Mouse (Mus musculus) forebrain, embryonic 15.5 days (tissue): ENCODE measurements around the gene Phc2. TPM values are rescaled to one million over a fixed set of nuclear protein-coding genes. Genes with fewer than 3 reads are reported as not detected.
A peak's percentile ranks its signal among the peaks of the same experiment; 100 is the strongest.

ENCODE experiments used
- ATAC-seq: fragments of 200-750 bp; cut with Nextera tagmentation; replicated peaks from 2 replicates; pipeline ENCODE4 v1.8.0; 2017; ENCODE audit warnings: mild to moderate bottlenecking, moderate TSS enrichment, moderate library complexity
- H3K27ac ChIP-seq: fragments of 300-500 bp; sonication (generic); replicated peaks from 2 replicates; pipeline ENCODE4 v1.5.1; 2015; ENCODE audit warnings: mild to moderate bottlenecking, inconsistent platforms
- H3K27me3 ChIP-seq: fragments of 300-500 bp; sonication (generic); 2 replicates; pipeline ENCODE4 v1.6.1; 2015; ENCODE audit warnings: inconsistent platforms
- H3K36me3 ChIP-seq: fragments of 300-500 bp; sonication (generic); 2 replicates; pipeline ENCODE4 v1.6.1; 2015; ENCODE audit warnings: mild to moderate bottlenecking, inconsistent platforms
- H3K4me1 ChIP-seq: fragments of 300-500 bp; sonication (generic); 2 replicates; pipeline ENCODE4 v1.6.1; 2015; ENCODE audit warnings: inconsistent platforms
- H3K4me2 ChIP-seq: fragments of 300-500 bp; sonication (generic); replicated peaks from 2 replicates; pipeline ENCODE4 v1.6.1; 2015; ENCODE audit warnings: mild to moderate bottlenecking, inconsistent platforms
- H3K4me3 ChIP-seq: fragments of 300-500 bp; sonication (generic); 2 replicates; pipeline ENCODE4 v1.5.1; 2015; ENCODE audit warnings: mild to moderate bottlenecking, inconsistent platforms
- H3K9ac ChIP-seq: fragments of 300-500 bp; sonication (generic); replicated peaks from 2 replicates; pipeline ENCODE4 v1.6.1; 2015; ENCODE audit warnings: mild to moderate bottlenecking, inconsistent platforms
- H3K9me3 ChIP-seq: fragments of 300-500 bp; sonication (generic); 2 replicates; pipeline ENCODE4 v1.6.1; 2016; ENCODE audit warnings: inconsistent platforms
- WGBS: fragments of 180-500 bp; shearing (Covaris S2); methylation state at CpG from one replicate; pipeline ENCODE4 v1.1.7; 2015; ENCODE audit warnings: mixed read lengths; 5-methylcytosine and 5-hydroxymethylcytosine counted together
- polyA plus RNA-seq: library from polyadenylated mRNA; unstranded; fragments of >200 nt; fragmentation: Nextera tagmentation; extraction: Ambion mirVana; gene quantifications from 2 replicates; pipeline ENCODE4 v1.2.1, GENCODE M21; 2015

Phc2 gene
- polyA plus RNA-seq, 1 experiment from 2014 or later, result 88.3 TPM

DNA sequence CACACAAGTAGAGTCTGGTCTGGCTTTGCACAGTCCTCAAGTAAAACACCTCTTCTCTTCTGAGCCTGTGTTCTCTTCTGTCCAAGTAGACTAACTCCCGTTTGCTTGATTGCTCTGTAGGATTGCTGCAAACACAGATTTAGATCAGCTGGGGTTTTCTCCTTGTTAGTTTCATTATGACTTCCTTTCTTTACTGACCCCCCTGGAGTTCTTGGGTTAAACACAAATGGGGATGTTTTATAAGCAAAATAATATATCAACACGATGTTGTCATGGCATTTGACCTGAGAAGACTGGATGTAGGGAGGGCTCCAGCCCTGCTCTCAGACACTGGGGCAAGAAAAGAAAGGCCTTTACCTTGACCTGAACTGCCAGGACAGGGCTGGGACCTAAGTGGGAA is 35.5 kb upstream of the Phc2 start:
- no peaks in the 10 kb centered on the region for H3K9me3 ChIP-seq
- H3K27me3 ChIP-seq, result no peaks in the 10 kb centered on the region
- H3K27ac ChIP-seq, result no peak overlapping the region
- H3K36me3 ChIP-seq, result no peaks in the 10 kb centered on the region
- no peak overlapping the region for H3K4me2 ChIP-seq
- no peak overlapping the region for H3K9ac ChIP-seq
- no peak overlapping the region for H3K4me3 ChIP-seq
- 51% methylated on average over 2 of the region's 2 CpGs for WGBS
- ATAC-seq, result no peak
- no peaks in the 10 kb centered on the region for H3K4me1 ChIP-seq

DNA sequence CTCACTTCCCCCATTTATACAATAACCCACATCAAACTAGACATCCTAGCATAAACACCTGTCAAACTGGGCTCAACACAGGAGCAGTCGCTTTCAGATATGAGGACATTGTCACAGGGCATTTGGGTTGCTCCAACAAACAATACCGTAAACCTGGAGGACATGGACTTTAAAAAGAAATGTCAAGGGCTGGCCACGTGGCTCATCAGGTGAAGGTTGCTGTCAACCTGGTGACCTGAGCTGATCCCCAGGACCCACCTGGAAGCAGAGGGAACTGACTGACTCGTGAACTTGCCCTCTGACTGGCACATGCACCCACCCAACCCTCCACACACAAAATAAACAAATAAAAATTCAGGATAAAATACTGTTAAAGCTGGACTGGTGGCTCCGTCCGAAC is 33.9 kb upstream of the Phc2 start:
- H3K27ac ChIP-seq, result no peak overlapping the region
- H3K27me3 ChIP-seq, result no peaks in the 10 kb centered on the region
- no peak overlapping the region for H3K4me2 ChIP-seq
- no peak for ATAC-seq
- H3K4me3 ChIP-seq, result no peak overlapping the region
- 84% methylated on average over 6 of the region's 6 CpGs for WGBS
- H3K36me3 ChIP-seq, result no peaks in the 10 kb centered on the region
- no peak overlapping the region for H3K9ac ChIP-seq
- H3K9me3 ChIP-seq, result no peaks in the 10 kb centered on the region
- H3K4me1 ChIP-seq, result no peaks in the 10 kb centered on the region

DNA sequence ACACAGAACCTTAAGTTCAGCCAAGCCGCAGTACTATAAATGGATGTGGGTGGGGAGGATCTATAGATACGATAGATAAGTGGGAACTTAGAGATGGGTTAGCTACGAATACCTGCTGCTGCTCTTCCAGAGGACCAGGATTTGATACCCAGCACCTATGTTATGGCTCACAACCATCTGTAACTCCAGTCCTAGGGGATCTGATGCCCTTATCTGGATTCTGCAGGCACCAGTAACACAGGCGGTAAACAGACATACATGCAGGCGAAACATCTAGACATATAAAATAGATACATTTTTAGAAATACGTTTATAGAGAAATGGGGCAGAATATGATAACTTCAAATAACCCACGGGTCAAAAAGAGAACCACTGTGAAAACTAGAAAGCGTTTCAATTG is 33.4 kb upstream of the Phc2 start:
- Histone ChIP-seq H3K9me3 (no peaks in the 10 kb centered on the region), H3K27me3 (no peaks in the 10 kb centered on the region), H3K4me2 (no peak overlapping the region), H3K9ac (no peak overlapping the region), H3K36me3 (no peaks in the 10 kb centered on the region), H3K4me1 (no peaks in the 10 kb centered on the region), H3K27ac (no peak overlapping the region), H3K4me3 (no peak overlapping the region)
- WGBS, result 92% methylated on average over 8 of the region's 8 CpGs
- no peak for ATAC-seq

DNA sequence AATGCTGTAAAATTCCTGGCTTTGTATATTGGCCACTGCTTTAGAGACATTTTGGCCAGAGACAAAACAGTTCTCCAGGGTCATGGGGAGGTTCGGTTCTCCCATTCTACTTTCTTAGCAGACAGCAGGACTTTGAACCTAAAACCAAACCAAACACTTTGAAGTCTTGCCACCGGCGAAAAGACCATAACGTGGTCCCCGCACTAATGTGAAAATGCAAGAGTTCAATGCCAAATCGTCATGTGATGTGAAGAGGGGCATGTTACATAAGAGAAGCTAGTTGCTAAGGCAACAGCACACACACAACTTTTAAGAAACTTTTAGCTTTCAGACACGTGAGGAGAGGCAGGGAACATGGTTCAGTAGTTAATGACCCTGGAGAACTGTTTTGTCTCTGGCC is 19.1 kb upstream of the Phc2 start:
- Histone ChIP-seq H3K27me3 (no peaks in the 10 kb centered on the region), H3K36me3 (no peaks in the 10 kb centered on the region), H3K9ac (no peak overlapping the region), H3K4me1 (0 out of 2 replicates have a peak, but pooled peaks cover 4% of the 10 kb centered on the region), H3K4me3 (no peak overlapping the region), H3K4me2 (no peak overlapping the region), H3K27ac (no peak overlapping the region), H3K9me3 (no peaks in the 10 kb centered on the region)
- ATAC-seq, result no peak
- 74% methylated on average over 7 of the region's 7 CpGs for WGBS

DNA sequence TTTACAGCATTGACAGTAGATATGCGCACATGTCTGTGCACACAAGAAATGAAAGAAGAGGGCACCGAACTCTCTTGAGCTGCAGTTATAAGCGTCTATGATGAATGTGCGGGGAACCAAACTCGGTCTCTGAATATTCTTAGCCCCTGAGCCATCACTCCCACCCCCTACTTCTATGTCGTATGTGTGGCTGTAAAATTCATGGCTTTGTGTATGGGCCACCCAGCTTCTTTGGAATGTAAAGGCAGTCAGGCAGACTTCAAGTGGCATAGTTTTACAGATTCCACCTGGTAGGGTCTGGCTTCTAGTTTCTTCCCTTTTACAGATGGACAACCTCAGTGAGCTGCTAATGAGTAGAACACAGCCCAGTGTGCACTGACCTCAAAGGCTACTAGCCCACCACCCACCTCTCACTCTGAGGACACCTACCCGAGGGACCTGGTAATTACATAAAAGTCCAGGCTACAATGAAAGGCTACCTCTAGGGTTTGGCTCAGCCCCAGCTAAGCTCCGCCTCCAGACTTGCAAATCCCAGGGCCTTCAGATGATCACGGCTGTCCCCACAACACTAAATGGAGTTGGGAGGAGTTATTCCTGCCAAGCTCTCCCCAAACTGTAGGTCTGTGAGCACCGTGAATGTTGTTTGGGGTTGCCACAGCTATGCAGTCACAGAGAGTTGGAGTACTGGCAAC is 18.5 kb upstream of the Phc2 start:
- H3K4me1 ChIP-seq, result 0 out of 2 replicates have a peak, but pooled peaks cover 4% of the 10 kb centered on the region
- H3K4me3 ChIP-seq, result no peak overlapping the region
- H3K4me2 ChIP-seq, result no peak overlapping the region
- ATAC-seq, result no peak
- H3K9me3 ChIP-seq, result no peaks in the 10 kb centered on the region
- no peak overlapping the region for H3K9ac ChIP-seq
- H3K36me3 ChIP-seq, result no peaks in the 10 kb centered on the region
- no peaks in the 10 kb centered on the region for H3K27me3 ChIP-seq
- no peak overlapping the region for H3K27ac ChIP-seq
- WGBS, result 54% methylated on average over 10 of the region's 10 CpGs

DNA sequence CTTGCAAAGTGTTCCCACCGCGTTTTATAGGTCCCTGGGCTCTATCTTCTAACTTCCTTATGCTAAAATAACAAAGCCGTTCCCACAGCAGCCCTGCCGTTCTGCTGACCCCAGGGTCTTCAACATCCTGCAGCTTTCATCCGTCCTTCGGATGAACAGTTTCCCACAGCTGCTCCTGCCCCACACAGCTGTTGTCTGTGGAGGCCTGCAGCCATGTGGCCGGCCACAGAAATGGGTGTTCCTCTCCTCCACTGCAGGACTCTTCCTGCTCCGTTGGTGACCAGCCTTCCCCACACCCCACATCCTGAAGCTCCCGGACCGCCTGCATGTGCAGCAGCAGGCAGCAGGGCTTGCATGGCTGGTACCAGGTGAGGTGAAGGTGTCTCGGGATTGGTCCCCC is 17.3 kb upstream of the Phc2 start:
- Histone ChIP-seq H3K4me3 (no peak overlapping the region), H3K4me2 (no peak overlapping the region), H3K36me3 (no peaks in the 10 kb centered on the region), H3K27me3 (no peaks in the 10 kb centered on the region), H3K9ac (no peak overlapping the region), H3K9me3 (no peaks in the 10 kb centered on the region), H3K27ac (no peak overlapping the region), H3K4me1 (0 out of 2 replicates have a peak, but pooled peaks cover 4% of the 10 kb centered on the region)
- ATAC-seq, result no peak
- 67% methylated on average over 11 of the region's 11 CpGs for WGBS

DNA sequence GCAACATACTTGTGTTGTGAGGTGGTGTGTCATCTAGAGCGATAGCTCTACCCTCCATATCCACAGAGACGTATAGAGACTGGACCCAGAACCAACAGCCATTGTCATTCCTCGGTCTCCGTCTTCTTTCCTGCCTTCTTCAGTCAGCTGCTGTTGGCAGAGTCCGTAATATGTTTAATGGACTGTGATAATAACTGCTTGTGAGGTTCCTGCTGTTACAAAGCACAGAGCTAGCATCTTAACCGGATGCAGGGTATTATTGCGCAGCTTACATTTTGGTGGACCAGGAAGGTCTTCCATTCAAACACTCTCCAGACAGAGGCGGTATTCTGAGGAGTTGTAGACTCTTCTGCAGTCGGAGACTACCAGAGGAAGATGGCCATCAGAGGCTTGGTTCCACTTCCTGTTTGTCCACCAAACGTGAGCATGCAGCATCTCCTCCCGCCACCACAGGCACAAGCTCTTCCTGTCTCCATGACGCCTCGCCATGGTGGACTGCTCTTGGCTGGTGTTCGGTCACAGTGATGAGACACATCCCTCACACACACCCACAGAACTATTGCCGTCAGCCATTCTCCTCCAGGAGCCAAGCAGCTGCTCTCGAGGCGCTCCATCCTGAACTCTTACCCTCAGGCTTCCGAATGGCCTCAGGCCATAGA is 16.1 kb upstream of the Phc2 start:
- no peak overlapping the region for H3K9ac ChIP-seq
- H3K4me1 ChIP-seq, result 0 out of 2 replicates have a peak, but pooled peaks cover 4% of the 10 kb centered on the region
- no peaks in the 10 kb centered on the region for H3K36me3 ChIP-seq
- no peaks in the 10 kb centered on the region for H3K27me3 ChIP-seq
- 83% methylated on average over 18 of the region's 18 CpGs for WGBS
- no peaks in the 10 kb centered on the region for H3K9me3 ChIP-seq
- ATAC-seq, result 0 out of 2 replicates have a peak, but pooled peaks have one; percentile 29
- H3K4me3 ChIP-seq, result no peak overlapping the region
- H3K27ac ChIP-seq, result peak overlapping the region; percentile 14; the same call in 1 of the 2 replicates
- H3K4me2 ChIP-seq, result no peak overlapping the region

DNA sequence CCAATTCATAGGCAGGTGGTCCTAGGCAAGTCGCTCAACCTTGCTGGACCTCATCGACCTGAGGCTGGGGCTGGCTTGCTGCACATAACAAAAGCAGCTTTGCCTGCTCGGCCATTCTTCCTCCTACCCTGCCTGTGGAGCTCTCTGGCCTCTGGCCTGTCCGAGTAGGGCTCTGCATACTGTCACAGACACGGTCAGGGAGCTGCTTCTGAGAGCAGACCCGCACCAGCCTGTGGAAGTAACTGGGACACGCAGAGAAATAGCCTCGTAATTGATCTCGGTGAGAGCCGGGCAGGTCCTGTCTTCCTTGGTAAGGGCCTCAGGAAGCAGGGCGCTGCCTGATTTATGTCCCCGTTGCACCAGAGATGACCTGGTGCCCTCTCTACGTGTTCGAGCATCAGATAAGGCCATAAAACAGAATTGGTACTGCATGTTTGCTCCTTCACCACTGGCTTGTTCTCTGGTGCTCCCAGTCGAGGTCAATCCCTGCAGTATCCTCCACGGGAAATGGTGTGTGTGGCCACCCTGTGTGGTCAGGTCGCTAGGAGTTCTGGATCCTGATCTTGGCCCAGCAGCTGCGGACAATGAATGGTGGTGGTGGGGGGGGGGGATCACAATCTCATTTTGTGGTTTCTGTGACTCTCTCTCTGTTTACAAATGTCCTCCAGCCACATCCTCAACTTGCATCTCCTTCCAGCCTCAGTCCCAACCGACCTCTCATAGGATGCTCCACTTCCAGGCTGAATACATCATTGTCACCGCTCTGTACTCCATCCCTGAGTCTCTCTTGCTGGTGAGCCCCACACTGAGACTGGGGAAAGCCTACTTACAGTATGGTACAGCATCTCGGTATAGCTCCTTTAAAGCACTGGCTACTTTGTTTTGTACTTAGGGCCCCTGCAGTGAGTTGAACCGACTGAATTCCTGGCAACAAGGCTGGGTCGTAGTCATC is 12.5 kb upstream of the Phc2 start:
- Histone ChIP-seq H3K36me3 (no peaks in the 10 kb centered on the region), H3K4me1 (no peaks in the 10 kb centered on the region), H3K9ac (no peak overlapping the region), H3K9me3 (no peaks in the 10 kb centered on the region), H3K4me3 (no peak overlapping the region), H3K27me3 (no peaks in the 10 kb centered on the region), H3K4me2 (no peak overlapping the region), H3K27ac (no peak overlapping the region)
- WGBS, result 70% methylated on average over 23 of the region's 23 CpGs
- ATAC-seq, result no peak

DNA sequence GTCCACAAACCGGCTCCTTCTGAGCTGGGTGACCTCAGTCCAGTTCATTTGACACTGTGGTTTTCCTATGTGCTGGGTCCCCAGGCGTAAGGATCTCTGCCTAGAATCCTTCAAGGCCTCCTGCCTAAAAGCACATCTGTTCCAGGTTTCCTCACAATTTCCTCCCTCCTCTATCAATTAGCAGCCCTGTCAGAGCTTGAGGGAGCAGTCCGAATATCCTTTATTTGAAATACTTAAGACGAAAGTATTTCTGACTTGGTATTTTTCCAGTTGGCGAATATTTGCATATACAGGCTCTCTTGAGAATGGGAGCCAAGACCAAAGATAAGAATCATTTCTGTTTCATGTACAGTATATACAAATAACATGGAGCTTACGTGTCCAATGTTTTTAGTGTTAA is 8.6 kb upstream of the Phc2 start:
- Histone ChIP-seq H3K9ac (no peak overlapping the region), H3K9me3 (no peaks in the 10 kb centered on the region), H3K27me3 (no peaks in the 10 kb centered on the region), H3K4me2 (no peak overlapping the region), H3K4me3 (no peak overlapping the region), H3K4me1 (no peaks in the 10 kb centered on the region), H3K27ac (no peak overlapping the region), H3K36me3 (no peaks in the 10 kb centered on the region)
- ATAC-seq, result no peak
- 78% methylated on average over 6 of the region's 6 CpGs for WGBS

DNA sequence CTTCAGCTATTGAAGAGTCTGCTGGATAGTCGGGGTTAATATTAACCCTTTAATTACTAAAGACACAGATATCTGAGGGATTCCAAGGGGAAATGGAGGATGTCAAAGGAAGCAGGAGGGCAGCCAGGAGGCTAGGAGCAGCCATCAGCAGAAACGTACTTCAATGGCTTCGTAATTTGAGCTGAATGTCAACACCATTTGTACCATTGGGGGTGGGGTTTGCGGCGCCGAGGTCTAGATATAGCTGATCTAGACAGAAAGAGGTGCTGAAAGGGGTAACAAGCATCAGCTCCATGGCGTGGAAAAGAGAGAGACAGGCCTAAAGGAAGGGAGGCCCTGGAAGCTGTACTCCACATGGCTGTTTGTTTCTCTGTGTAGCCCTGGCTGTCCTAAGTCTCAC is 7.7 kb upstream of the Phc2 start:
- H3K4me3 ChIP-seq, result no peak overlapping the region
- H3K9me3 ChIP-seq, result no peaks in the 10 kb centered on the region
- no peaks in the 10 kb centered on the region for H3K27me3 ChIP-seq
- ATAC-seq, result no peak
- H3K27ac ChIP-seq, result no peak overlapping the region
- no peaks in the 10 kb centered on the region for H3K36me3 ChIP-seq
- H3K4me2 ChIP-seq, result no peak overlapping the region
- no peaks in the 10 kb centered on the region for H3K4me1 ChIP-seq
- WGBS, result 57% methylated on average over 7 of the region's 7 CpGs
- no peak overlapping the region for H3K9ac ChIP-seq

DNA sequence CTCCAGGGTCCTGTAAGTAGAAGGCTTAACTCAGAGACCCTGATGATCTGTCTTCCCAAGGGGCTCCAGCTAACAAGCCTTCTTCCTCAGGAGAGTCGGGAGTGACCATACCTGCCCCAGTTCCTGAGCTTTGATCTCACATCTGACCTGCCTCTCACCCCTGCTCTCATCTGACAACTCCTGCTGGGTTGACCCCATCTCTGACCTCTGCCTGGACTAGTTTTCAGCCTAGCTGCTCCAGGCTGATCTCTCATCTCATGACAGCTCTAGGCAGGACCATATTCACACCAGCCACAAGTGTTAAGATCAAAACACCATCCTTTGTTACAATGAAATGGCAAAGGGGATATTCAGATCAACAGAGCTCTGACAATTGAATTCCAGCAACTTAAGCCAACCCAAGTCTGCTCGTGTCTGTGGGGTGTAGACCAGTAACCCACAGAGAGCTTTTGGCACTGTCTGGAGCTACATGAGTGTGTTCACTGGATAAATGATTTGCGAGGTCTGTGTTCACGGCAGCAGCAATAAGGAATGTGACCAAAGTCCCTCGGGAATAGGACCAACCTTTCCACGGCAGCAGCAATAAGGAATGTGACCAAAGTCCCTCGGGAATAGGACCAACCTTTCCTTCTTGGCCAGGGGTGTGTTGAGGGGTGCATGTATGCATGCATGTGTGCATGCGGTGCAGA is 5.8 kb upstream of the Phc2 start:
- 64% methylated on average over 8 of the region's 8 CpGs for WGBS
- Histone ChIP-seq H3K27ac (no peak overlapping the region), H3K36me3 (no peaks in the 10 kb centered on the region), H3K4me2 (no peak overlapping the region), H3K9ac (no peak overlapping the region), H3K27me3 (no peaks in the 10 kb centered on the region), H3K9me3 (no peaks in the 10 kb centered on the region), H3K4me3 (no peak overlapping the region), H3K4me1 (peaks cover under 1% of the 10 kb centered on the region; the same call in 1 of the 2 replicates)
- ATAC-seq, result no peak
